Mouse (Mus musculus) CD4-positive, CD25-positive, alpha-beta regulatory T cell, adult 9 weeks (primary cell): Measurements from ENCODE around the gene Egln1. TPM values are rescaled to one million over a fixed set of nuclear protein-coding genes. Genes with fewer than 3 reads are reported as not detected.

Experiments used
- polyA plus RNA-seq: library from polyadenylated mRNA; unstranded; fragments of 100-300 nt; shearing (Covaris generic); gene quantifications from one replicate; pipeline ENCODE4 v1.2.1, GENCODE M21; 2017

Gene Egln1
- 4.9 TPM for polyA plus RNA-seq

GRCm38 (mm10) chr8:124949209-124950068 is at the start of gene Egln1:
TSS of gene Egln1 (minus strand) at chr8:124949324.

GRCm38 (mm10) chr8:124897386-124898250 is 51.5 kb downstream of the Egln1 start, which contains the start of the genes Exoc8 and Sprtn:
TSS of gene Exoc8 (minus strand) at chr8:124897705.
TSS of gene Sprtn (plus strand) at chr8:124897886.

GRCm38 (mm10) chr8:124862321-124863162 is 86.6 kb downstream of the Egln1 start, which contains the start of the genes Gnpat and 2810004N23Rik:
TSS of gene Gnpat (plus strand) at chr8:124863033.
TSS of gene 2810004N23Rik (minus strand) at chr8:124863120.

Other genes starting within 250 kb of the Egln1 start
- 27.0 TPM for gene Ttc13, start 227.3 kb downstream of the Egln1 start, polyA plus RNA-seq
- gene Arv1, start 227.2 kb downstream of the Egln1 start, polyA plus RNA-seq: 29.9 TPM
- gene Fam89a, start 197.5 kb downstream of the Egln1 start, polyA plus RNA-seq: 0.88 TPM
- gene Trim67, start 156.2 kb downstream of the Egln1 start, polyA plus RNA-seq: 0.04 TPM
- gene Gnpat, start 86.3 kb downstream of the Egln1 start, polyA plus RNA-seq: 98.6 TPM
- gene 2810004N23Rik, start 86.2 kb downstream of the Egln1 start, polyA plus RNA-seq: 39.0 TPM
- gene Exoc8, start 51.6 kb downstream of the Egln1 start, polyA plus RNA-seq: 2.5 TPM
- 2.8 TPM for gene Sprtn, start 51.4 kb downstream of the Egln1 start, polyA plus RNA-seq
- gene Tsnax, start 63.7 kb upstream of the Egln1 start, polyA plus RNA-seq: 34.3 TPM
- 0.48 TPM for gene Disc1, start 104.9 kb upstream of the Egln1 start, polyA plus RNA-seq